Mouse (Mus musculus): ENCODE results near the gene 1300017J02Rik. TPM values are rescaled to one million over a fixed set of nuclear protein-coding genes. Genes with fewer than 3 reads are reported as not detected.
"Not testable (repeated sequence)": the region's sequence is repeated elsewhere in the genome, so short reads cannot be mapped to it uniquely, and the experiment has no call there.

Gene 1300017J02Rik
- 29.7 and 33.1 TPM in 2 replicates for polyA plus RNA-seq (2016; fragmentation: Nextera tagmentation; extraction: Ambion mirVana)

- peak; percentile 96 for ATAC-seq
- H3K9ac ChIP-seq: peak within 1 kb of the TSS; percentile 92
- under 1% methylated on average over 47 of the region's 49 CpGs for WGBS (ENCODE audit: insufficient replicate concordance)
Measured at GRCm38 (mm10) chr9:103304927-103305326, at the start of gene 1300017J02Rik, which contains the start of gene Topbp1. Gene 1300017J02Rik (minus strand): TSS chr9:103305082. Gene Topbp1 (plus strand): TSS chr9:103305215.

GRCm38 (mm10) chr9:103353500-103354260, 48.8 kb upstream of the 1300017J02Rik start:
- H3K27ac ChIP-seq; H3K9me3 ChIP-seq (replicated peaks); ATAC-seq; H3K27me3 ChIP-seq (replicated peaks); H3K4me2 ChIP-seq; H3K4me3 ChIP-seq; H3K9ac ChIP-seq: not testable (repeated sequence)
- 77% methylated on average over 7 of the region's 7 CpGs for WGBS (ENCODE audit: insufficient replicate concordance)
- H3K4me1 ChIP-seq: peaks cover 12% of the 10 kb centered on the region
- H3K36me3 ChIP-seq: peaks cover 81% of the 10 kb centered on the region

More at GRCm38 (mm10) chr9:103304927-103305326, at the start of gene 1300017J02Rik, which contains the start of gene Topbp1:
- H3K9me3 ChIP-seq (replicated peaks): no peaks in the 10 kb centered on the region
- H3K4me1 ChIP-seq: peaks cover 46% of the 10 kb centered on the region
- peak within 1 kb of the TSS; percentile 91 for H3K27ac ChIP-seq
- H3K27me3 ChIP-seq (replicated peaks): no peaks in the 10 kb centered on the region
- peak within 1 kb of the TSS; percentile 94 for H3K4me3 ChIP-seq
- H3K4me2 ChIP-seq: peak within 1 kb of the TSS; percentile 85
- peaks cover 33% of the 10 kb centered on the region for H3K36me3 ChIP-seq

- H3K9me3 ChIP-seq (replicated peaks): no peaks in the 10 kb centered on the region
- H3K4me2 ChIP-seq: no peak overlapping the region
- H3K27me3 ChIP-seq (replicated peaks): no peaks in the 10 kb centered on the region
- H3K27ac ChIP-seq: no peak overlapping the region
- H3K9ac ChIP-seq: no peak overlapping the region
- ATAC-seq: no peak
- H3K4me3 ChIP-seq: no peak overlapping the region
- peaks cover 92% of the 10 kb centered on the region for H3K36me3 ChIP-seq
- H3K4me1 ChIP-seq: peaks cover 28% of the 10 kb centered on the region
Measured at GRCm38 (mm10) chr9:103348791-103349190, 43.9 kb upstream of the 1300017J02Rik start.

- Histone ChIP-seq H3K27ac (no peak overlapping the region), H3K36me3 (peaks cover 96% of the 10 kb centered on the region), H3K9me3 (replicated peaks) (no peaks in the 10 kb centered on the region), H3K4me1 (peaks cover 28% of the 10 kb centered on the region), H3K9ac (no peak overlapping the region), H3K27me3 (replicated peaks) (no peaks in the 10 kb centered on the region), H3K4me3 (no peak overlapping the region), H3K4me2 (no peak overlapping the region)
- no peak for ATAC-seq
- 66% methylated on average over 1 of the region's 1 CpGs for WGBS (ENCODE audit: insufficient replicate concordance)
Measured at GRCm38 (mm10) chr9:103347996-103348490, 43.2 kb upstream of the 1300017J02Rik start.

GRCm38 (mm10) chr9:103347045-103347444, 42.2 kb upstream of the 1300017J02Rik start:
- Histone ChIP-seq H3K9me3 (replicated peaks) (no peaks in the 10 kb centered on the region), H3K4me1 (peaks cover 28% of the 10 kb centered on the region), H3K4me3 (no peak overlapping the region), H3K27me3 (replicated peaks) (no peaks in the 10 kb centered on the region), H3K9ac (no peak overlapping the region), H3K36me3 (peaks cover 97% of the 10 kb centered on the region), H3K4me2 (no peak overlapping the region), H3K27ac (peak overlapping the region; percentile 5; the same call in 1 of the 2 replicates)
- WGBS (ENCODE audit: insufficient replicate concordance): 57% methylated on average over 4 of the region's 4 CpGs
- peak; percentile 36; the same call in 1 of the 2 replicates for ATAC-seq

- Histone ChIP-seq H3K4me1 (no peaks in the 10 kb centered on the region), H3K4me3 (no peak overlapping the region), H3K9me3 (replicated peaks) (no peaks in the 10 kb centered on the region), H3K36me3 (peaks cover 98% of the 10 kb centered on the region), H3K27ac (no peak overlapping the region), H3K27me3 (replicated peaks) (no peaks in the 10 kb centered on the region), H3K9ac (no peak overlapping the region), H3K4me2 (no peak overlapping the region)
- peak; percentile 18; the same call in 1 of the 2 replicates for ATAC-seq
Measured at GRCm38 (mm10) chr9:103336912-103337311, 32.0 kb upstream of the 1300017J02Rik start.

GRCm38 (mm10) chr9:103332663-103333062, 27.8 kb upstream of the 1300017J02Rik start:
- no peak overlapping the region for H3K4me2 ChIP-seq
- peaks cover 100% of the 10 kb centered on the region for H3K36me3 ChIP-seq
- no peak overlapping the region for H3K9ac ChIP-seq
- 73% methylated on average over 6 of the region's 6 CpGs for WGBS (ENCODE audit: insufficient replicate concordance)
- H3K27me3 ChIP-seq (replicated peaks): no peaks in the 10 kb centered on the region
- no peak overlapping the region for H3K27ac ChIP-seq
- no peaks in the 10 kb centered on the region for H3K9me3 ChIP-seq (replicated peaks)
- H3K4me3 ChIP-seq: no peak overlapping the region
- peaks cover 1% of the 10 kb centered on the region; the same call in 1 of the 2 replicates for H3K4me1 ChIP-seq
- no peak for ATAC-seq

- 0 out of 2 replicates have a peak overlapping the region, but pooled peaks have one; percentile 1 for H3K4me3 ChIP-seq
- H3K9me3 ChIP-seq (replicated peaks): no peaks in the 10 kb centered on the region
- H3K9ac ChIP-seq: peak overlapping the region; percentile 50
- H3K27me3 ChIP-seq (replicated peaks): no peaks in the 10 kb centered on the region
- peak overlapping the region; percentile 51 for H3K4me2 ChIP-seq
- WGBS (ENCODE audit: insufficient replicate concordance): 37% methylated on average over 9 of the region's 9 CpGs
- peak overlapping the region; percentile 88 for H3K27ac ChIP-seq
- peaks cover 100% of the 10 kb centered on the region for H3K36me3 ChIP-seq
- peak; percentile 98 for ATAC-seq
- peaks cover 26% of the 10 kb centered on the region for H3K4me1 ChIP-seq
Measured at GRCm38 (mm10) chr9:103326449-103326848, 21.6 kb upstream of the 1300017J02Rik start.

GRCm38 (mm10) chr9:103324678-103325077, 19.8 kb upstream of the 1300017J02Rik start:
- H3K27me3 ChIP-seq (replicated peaks): no peaks in the 10 kb centered on the region
- H3K36me3 ChIP-seq: peaks cover 100% of the 10 kb centered on the region
- no peak overlapping the region for H3K4me3 ChIP-seq
- H3K4me1 ChIP-seq: peaks cover 26% of the 10 kb centered on the region
- H3K4me2 ChIP-seq: no peak overlapping the region
- H3K27ac ChIP-seq: 0 out of 2 replicates have a peak overlapping the region, but pooled peaks have one; percentile 9
- no peak for ATAC-seq
- WGBS (ENCODE audit: insufficient replicate concordance): 87% methylated on average over 1 of the region's 2 CpGs
- no peaks in the 10 kb centered on the region for H3K9me3 ChIP-seq (replicated peaks)
- no peak overlapping the region for H3K9ac ChIP-seq

GRCm38 (mm10) chr9:103309832-103310231, 5.0 kb upstream of the 1300017J02Rik start:
- ATAC-seq: no peak
- peaks cover 79% of the 10 kb centered on the region for H3K36me3 ChIP-seq
- no peak overlapping the region for H3K4me3 ChIP-seq
- H3K27ac ChIP-seq: no peak overlapping the region
- no peak overlapping the region for H3K4me2 ChIP-seq
- H3K27me3 ChIP-seq (replicated peaks): no peaks in the 10 kb centered on the region
- peaks cover 23% of the 10 kb centered on the region for H3K4me1 ChIP-seq
- 79% methylated on average over 6 of the region's 6 CpGs for WGBS (ENCODE audit: insufficient replicate concordance)
- no peak overlapping the region for H3K9ac ChIP-seq
- no peaks in the 10 kb centered on the region for H3K9me3 ChIP-seq (replicated peaks)

GRCm38 (mm10) chr9:103305332-103306041, 605 bp upstream of the 1300017J02Rik start:
- WGBS (ENCODE audit: insufficient replicate concordance): under 1% methylated on average over 40 of the region's 40 CpGs
- Histone ChIP-seq H3K36me3 (peaks cover 38% of the 10 kb centered on the region), H3K9me3 (replicated peaks) (no peaks in the 10 kb centered on the region), H3K4me1 (peaks cover 46% of the 10 kb centered on the region), H3K27me3 (replicated peaks) (no peaks in the 10 kb centered on the region), H3K27ac (peak overlapping the region; percentile 91), H3K4me2 (peak overlapping the region; percentile 85), H3K4me3 (peak overlapping the region; percentile 94), H3K9ac (peak overlapping the region; percentile 92)
- peak; percentile 78 for ATAC-seq

- no peak overlapping the region for H3K4me3 ChIP-seq
- peak overlapping the region; percentile 16; the same call in 1 of the 2 replicates for H3K27ac ChIP-seq
- H3K4me1 ChIP-seq: peaks cover 38% of the 10 kb centered on the region
- no peaks in the 10 kb centered on the region for H3K27me3 ChIP-seq (replicated peaks)
- WGBS (ENCODE audit: insufficient replicate concordance): 26% methylated on average over 3 of the region's 3 CpGs
- H3K4me2 ChIP-seq: no peak overlapping the region
- peaks cover 10% of the 10 kb centered on the region for H3K36me3 ChIP-seq
- H3K9me3 ChIP-seq (replicated peaks): no peaks in the 10 kb centered on the region
- no peak overlapping the region for H3K9ac ChIP-seq
- ATAC-seq: no peak
Measured at GRCm38 (mm10) chr9:103302666-103303065, 2.2 kb downstream of the 1300017J02Rik start.
